Mouse (Mus musculus): ENCODE measurements around the gene Mfap2. TPM values are rescaled to one million over a fixed set of nuclear protein-coding genes. Genes with fewer than 3 reads are reported as not detected.

Gene Mfap2
- polyA plus RNA-seq, 1 experiment from 2014 or later: 20.3 TPM

DNA sequence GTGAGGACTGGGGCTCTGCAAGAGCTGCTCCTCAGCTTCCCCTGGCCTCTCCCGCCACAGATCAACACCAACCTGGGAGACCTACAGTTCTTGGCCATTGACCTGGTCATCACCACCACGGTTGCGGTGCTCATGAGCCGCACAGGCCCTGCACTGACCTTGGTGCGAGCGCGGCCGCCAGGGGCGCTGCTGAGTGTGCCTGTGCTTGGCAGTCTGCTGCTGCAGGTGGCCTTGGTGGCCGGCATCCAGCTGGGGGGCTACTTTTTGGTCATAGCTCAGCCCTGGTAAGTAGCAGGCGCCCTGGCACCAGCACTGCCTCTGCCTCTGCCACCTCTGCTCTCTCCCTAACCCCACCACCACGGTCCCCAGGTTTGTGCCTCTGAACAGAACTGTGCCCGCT is 4.2 kb upstream of the Mfap2 start:
- ATAC-seq (ENCODE audit: low read depth): no peak
- H3K27ac ChIP-seq (ENCODE audit: low read length): no peak overlapping the region
- peaks cover 11% of the 10 kb centered on the region for H3K27me3 ChIP-seq (ENCODE audit: control insufficient read depth, insufficient read depth, low read depth, low read length)
- no peak overlapping the region for H3K9ac ChIP-seq (ENCODE audit: low read depth, low read length)
- no peak overlapping the region for H3K4me3 ChIP-seq (ENCODE audit: low read depth, low read length)
- H3K9me3 ChIP-seq (replicated peaks; ENCODE audit: control insufficient read depth, low read length): no peaks in the 10 kb centered on the region
- H3K4me1 ChIP-seq (ENCODE audit: control insufficient read depth, low read depth, low read length): peaks cover 14% of the 10 kb centered on the region
- 78% methylated on average over 13 of the region's 13 CpGs for WGBS (ENCODE audit: insufficient replicate concordance)
- H3K4me2 ChIP-seq (ENCODE audit: low read depth, low read length): no peak overlapping the region
- peaks cover 4% of the 10 kb centered on the region; the same call in 1 of the 2 replicates for H3K36me3 ChIP-seq (ENCODE audit: control insufficient read depth, insufficient read depth)

DNA sequence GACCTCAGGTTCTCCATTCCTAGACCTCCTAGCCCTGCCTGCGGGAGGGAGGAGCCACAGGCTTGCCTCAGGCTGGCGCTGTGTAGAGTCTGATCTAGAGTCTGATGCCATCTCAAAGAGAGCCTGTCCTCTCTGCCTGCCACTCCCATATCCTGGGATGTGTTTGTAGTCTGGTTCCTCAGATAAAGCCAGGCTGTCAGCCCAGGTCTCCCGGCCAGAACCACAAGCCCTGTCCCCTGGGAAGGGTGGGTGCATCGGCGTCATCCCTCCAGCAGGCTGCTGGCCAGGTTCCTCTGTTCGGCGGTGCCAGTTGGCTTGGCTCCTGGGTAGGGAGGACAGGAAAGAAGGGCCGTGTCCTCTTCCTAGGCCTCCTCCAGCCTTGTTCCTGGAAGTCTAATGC is 2.2 kb upstream of the Mfap2 start:
- H3K36me3 ChIP-seq (ENCODE audit: control insufficient read depth, insufficient read depth): peaks cover 4% of the 10 kb centered on the region; the same call in 1 of the 2 replicates
- H3K4me3 ChIP-seq (ENCODE audit: low read depth, low read length): no peak overlapping the region
- no peak overlapping the region for H3K9ac ChIP-seq (ENCODE audit: low read depth, low read length)
- H3K4me2 ChIP-seq (ENCODE audit: low read depth, low read length): no peak overlapping the region
- peak; percentile 82 for ATAC-seq (ENCODE audit: low read depth)
- H3K27ac ChIP-seq (ENCODE audit: low read length): no peak overlapping the region
- H3K9me3 ChIP-seq (replicated peaks; ENCODE audit: control insufficient read depth, low read length): no peaks in the 10 kb centered on the region
- H3K4me1 ChIP-seq (ENCODE audit: control insufficient read depth, low read depth, low read length): peaks cover 14% of the 10 kb centered on the region
- peaks cover 22% of the 10 kb centered on the region for H3K27me3 ChIP-seq (ENCODE audit: control insufficient read depth, insufficient read depth, low read depth, low read length)
- WGBS (ENCODE audit: insufficient replicate concordance): 28% methylated on average over 8 of the region's 8 CpGs

DNA sequence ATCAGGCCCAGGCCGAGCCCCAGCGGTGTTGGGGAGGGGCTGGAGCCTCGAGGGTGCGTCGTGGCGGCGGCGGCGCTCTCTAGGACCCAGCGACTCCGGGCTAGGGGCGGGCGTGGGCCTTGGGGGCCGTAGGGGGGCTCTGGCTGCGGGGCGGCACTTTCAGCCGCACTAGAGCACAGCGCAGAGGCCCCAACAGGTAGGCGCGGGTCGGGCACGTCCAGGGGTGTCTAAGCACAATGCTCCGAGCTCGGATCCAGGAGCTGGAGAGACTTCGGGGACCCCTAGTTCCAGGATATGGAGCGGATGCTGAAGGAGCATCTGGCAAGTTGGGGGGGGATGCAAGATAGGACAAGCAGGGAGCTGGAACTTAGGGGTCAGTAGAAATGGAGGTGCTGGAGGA is 308 bp downstream of the Mfap2 start:
- Histone ChIP-seq H3K36me3 (ENCODE audit: control insufficient read depth, insufficient read depth) (peaks cover 4% of the 10 kb centered on the region; the same call in 1 of the 2 replicates), H3K27ac (ENCODE audit: low read length) (no peak overlapping the region), H3K4me2 (ENCODE audit: low read depth, low read length) (peak overlapping the region; percentile 46), H3K9ac (ENCODE audit: low read depth, low read length) (peak overlapping the region; percentile 20; the same call in 1 of the 2 replicates), H3K4me3 (ENCODE audit: low read depth, low read length) (peak overlapping the region; percentile 44), H3K27me3 (ENCODE audit: control insufficient read depth, insufficient read depth, low read depth, low read length) (peaks cover 22% of the 10 kb centered on the region), H3K4me1 (ENCODE audit: control insufficient read depth, low read depth, low read length) (peaks cover 14% of the 10 kb centered on the region), H3K9me3 (replicated peaks; ENCODE audit: control insufficient read depth, low read length) (no peaks in the 10 kb centered on the region)
- no peak for ATAC-seq (ENCODE audit: low read depth)
- 4% methylated on average over 26 of the region's 26 CpGs for WGBS (ENCODE audit: insufficient replicate concordance)

DNA sequence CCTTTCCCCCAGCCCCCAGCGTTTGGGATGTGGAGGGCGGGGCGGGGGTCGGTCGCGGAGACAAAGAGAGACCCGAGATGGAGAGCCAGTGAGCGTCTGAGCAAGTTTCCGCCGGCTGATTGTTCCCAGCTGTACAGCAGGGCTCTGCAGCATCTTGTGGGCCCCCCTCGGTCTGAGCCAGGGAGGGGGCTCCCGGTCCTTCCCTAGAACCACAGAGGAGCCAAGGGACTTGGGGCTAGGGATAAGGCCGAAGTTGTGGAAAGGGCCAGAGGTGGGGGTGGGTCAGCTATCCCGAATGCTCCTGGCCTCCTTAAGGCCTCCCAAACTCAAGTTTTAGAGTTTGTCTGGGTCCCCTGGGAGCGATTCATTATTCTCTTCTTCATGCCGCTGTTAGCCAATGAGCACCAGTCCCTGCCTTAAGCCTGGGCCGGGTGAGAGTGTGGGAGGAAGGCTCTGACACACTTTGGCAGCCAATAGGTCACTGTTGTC is 767 bp downstream of the Mfap2 start:
- H3K9me3 ChIP-seq (replicated peaks; ENCODE audit: control insufficient read depth, low read length): no peaks in the 10 kb centered on the region
- H3K4me2 ChIP-seq (ENCODE audit: low read depth, low read length): peak overlapping the region; percentile 46
- peaks cover 4% of the 10 kb centered on the region; the same call in 1 of the 2 replicates for H3K36me3 ChIP-seq (ENCODE audit: control insufficient read depth, insufficient read depth)
- peaks cover 14% of the 10 kb centered on the region for H3K4me1 ChIP-seq (ENCODE audit: control insufficient read depth, low read depth, low read length)
- H3K9ac ChIP-seq (ENCODE audit: low read depth, low read length): no peak overlapping the region; the same call in 1 of the 2 replicates
- WGBS (ENCODE audit: insufficient replicate concordance): 11% methylated on average over 17 of the region's 17 CpGs
- H3K27ac ChIP-seq (ENCODE audit: low read length): no peak overlapping the region
- H3K27me3 ChIP-seq (ENCODE audit: control insufficient read depth, insufficient read depth, low read depth, low read length): peaks cover 22% of the 10 kb centered on the region
- ATAC-seq (ENCODE audit: low read depth): no peak
- peak overlapping the region; percentile 44 for H3K4me3 ChIP-seq (ENCODE audit: low read depth, low read length)

DNA sequence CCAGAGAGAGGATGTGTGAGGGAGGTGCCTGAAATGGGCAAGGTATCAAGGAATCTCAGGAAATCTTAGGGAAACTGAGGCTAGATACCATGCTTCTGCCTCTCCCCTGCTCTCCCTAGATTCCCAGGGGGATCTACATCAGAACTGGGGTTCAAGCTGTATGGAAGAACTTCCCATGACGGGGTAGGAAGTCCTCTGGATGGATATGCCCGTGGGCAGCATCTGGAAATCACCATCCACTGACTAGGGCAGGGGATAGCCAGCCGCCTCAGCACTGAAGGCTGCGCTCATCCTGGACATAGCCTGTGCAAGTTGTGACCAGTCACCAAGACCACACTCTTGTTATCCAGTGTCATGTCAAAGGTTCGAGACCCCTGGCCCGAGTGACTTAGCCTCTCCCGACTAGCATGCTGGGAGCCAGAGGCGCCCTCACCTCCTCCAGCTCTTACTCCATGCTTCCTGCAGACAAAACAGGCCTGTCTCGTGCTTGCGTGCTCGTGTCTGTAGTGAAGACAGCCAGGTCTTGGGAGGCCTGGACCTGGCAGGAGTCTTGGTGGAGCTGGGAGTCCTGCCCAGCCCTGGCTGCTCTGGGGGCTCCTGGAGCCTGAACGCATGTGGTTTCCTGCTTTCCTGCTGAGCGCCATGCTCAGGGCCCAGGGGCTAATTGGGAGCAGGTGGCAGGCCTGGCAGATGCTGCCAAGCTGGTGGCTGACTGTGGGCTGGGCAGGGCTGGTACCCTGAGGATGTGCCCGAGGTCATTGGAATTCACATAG is 1.5 kb downstream of the Mfap2 start:
- ATAC-seq (ENCODE audit: low read depth): no peak

DNA sequence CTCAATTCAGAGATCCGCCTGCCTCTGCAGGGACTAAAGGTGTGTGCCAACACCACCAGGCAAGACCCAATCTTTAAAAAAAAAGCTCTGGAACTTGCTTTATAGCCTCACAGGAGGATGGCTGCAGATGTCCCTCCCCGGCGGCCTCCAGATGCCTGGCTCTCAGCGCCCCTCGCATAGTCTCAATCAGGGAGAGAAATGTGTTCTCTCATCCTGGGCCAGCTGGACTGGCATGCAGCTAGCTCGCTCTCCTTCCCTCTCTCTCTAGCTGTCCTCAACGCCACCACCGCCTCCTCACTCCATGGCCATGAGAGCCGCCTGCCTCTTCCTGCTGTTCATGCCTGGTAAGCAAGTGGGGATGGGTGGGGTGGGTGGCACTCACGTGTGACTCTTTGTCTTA is 2.3 kb downstream of the Mfap2 start:
- Histone ChIP-seq H3K36me3 (ENCODE audit: control insufficient read depth, insufficient read depth) (no peaks in the 10 kb centered on the region), H3K9ac (ENCODE audit: low read depth, low read length) (no peak overlapping the region), H3K4me3 (ENCODE audit: low read depth, low read length) (no peak overlapping the region), H3K27ac (ENCODE audit: low read length) (no peak overlapping the region), H3K4me1 (ENCODE audit: control insufficient read depth, low read depth, low read length) (peaks cover 14% of the 10 kb centered on the region), H3K27me3 (ENCODE audit: control insufficient read depth, insufficient read depth, low read depth, low read length) (peaks cover 22% of the 10 kb centered on the region), H3K4me2 (ENCODE audit: low read depth, low read length) (no peak overlapping the region), H3K9me3 (replicated peaks; ENCODE audit: control insufficient read depth, low read length) (no peaks in the 10 kb centered on the region)
- 70% methylated on average over 10 of the region's 10 CpGs for WGBS (ENCODE audit: insufficient replicate concordance)
- ATAC-seq (ENCODE audit: low read depth): no peak

More for the DNA sequence above, 1.5 kb downstream of the Mfap2 start:
- H3K4me3 ChIP-seq (ENCODE audit: low read depth, low read length): no peak overlapping the region
- no peak overlapping the region for H3K27ac ChIP-seq (ENCODE audit: low read length)
- H3K9ac ChIP-seq (ENCODE audit: low read depth, low read length): no peak overlapping the region
- H3K27me3 ChIP-seq (ENCODE audit: control insufficient read depth, insufficient read depth, low read depth, low read length): peaks cover 22% of the 10 kb centered on the region
- H3K36me3 ChIP-seq (ENCODE audit: control insufficient read depth, insufficient read depth): peaks cover 3% of the 10 kb centered on the region; the same call in 1 of the 2 replicates
- H3K4me2 ChIP-seq (ENCODE audit: low read depth, low read length): no peak overlapping the region
- peaks cover 14% of the 10 kb centered on the region for H3K4me1 ChIP-seq (ENCODE audit: control insufficient read depth, low read depth, low read length)
- no peaks in the 10 kb centered on the region for H3K9me3 ChIP-seq (replicated peaks; ENCODE audit: control insufficient read depth, low read length)
- WGBS (ENCODE audit: insufficient replicate concordance): 62% methylated on average over 14 of the region's 14 CpGs

DNA sequence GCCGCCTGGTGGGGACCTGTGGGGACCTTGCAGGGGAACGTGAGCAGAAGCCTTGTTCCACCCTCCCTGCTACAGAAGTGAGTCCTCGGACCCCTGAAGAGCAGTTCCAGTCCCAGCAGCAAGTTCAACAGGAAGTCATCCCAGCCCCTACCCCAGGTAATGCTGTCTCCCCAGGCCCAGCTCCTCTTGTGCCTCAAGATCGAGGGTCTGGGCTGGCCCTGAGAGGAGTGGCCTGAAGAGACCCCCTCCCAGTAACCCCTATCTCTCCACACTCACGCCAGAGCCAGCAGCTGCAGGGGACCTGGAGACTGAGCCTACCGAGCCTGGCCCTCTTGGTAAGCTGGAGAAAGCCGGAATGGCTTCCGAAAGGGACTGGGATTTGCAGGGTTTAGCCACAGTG is 3.9 kb downstream of the Mfap2 start:
- no peak overlapping the region for H3K4me2 ChIP-seq (ENCODE audit: low read depth, low read length)
- ATAC-seq (ENCODE audit: low read depth): no peak
- whole genome bisulfite sequencing (ENCODE audit: insufficient replicate concordance): 58% methylated on average over 8 of the region's 8 CpGs
- H3K27ac ChIP-seq (ENCODE audit: low read length): no peak overlapping the region
- H3K4me1 ChIP-seq (ENCODE audit: control insufficient read depth, low read depth, low read length): peaks cover 4% of the 10 kb centered on the region
- peaks cover 22% of the 10 kb centered on the region for H3K27me3 ChIP-seq (ENCODE audit: control insufficient read depth, insufficient read depth, low read depth, low read length)
- H3K9ac ChIP-seq (ENCODE audit: low read depth, low read length): no peak overlapping the region
- H3K4me3 ChIP-seq (ENCODE audit: low read depth, low read length): no peak overlapping the region
- no peaks in the 10 kb centered on the region for H3K36me3 ChIP-seq (ENCODE audit: control insufficient read depth, insufficient read depth)
- H3K9me3 ChIP-seq (replicated peaks; ENCODE audit: control insufficient read depth, low read length): no peaks in the 10 kb centered on the region

DNA sequence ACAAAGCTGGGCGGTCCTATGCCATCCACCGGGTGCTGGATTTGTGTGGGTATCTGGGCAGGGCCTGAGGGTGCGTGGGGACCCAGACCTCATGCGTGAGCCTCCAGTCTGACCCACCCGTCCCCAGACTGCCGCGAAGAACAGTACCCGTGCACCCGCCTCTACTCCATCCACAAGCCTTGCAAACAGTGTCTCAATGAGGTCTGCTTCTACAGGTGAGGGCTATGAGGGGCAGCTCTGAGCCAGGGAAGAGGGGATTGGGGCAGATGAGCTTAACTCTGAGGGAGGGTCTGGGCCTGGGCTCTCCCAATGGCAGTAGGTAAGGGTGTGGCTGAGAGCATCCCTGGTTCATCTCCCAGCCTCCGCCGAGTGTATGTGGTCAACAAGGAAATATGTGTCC is 4.6 kb downstream of the Mfap2 start:
- Histone ChIP-seq H3K4me3 (ENCODE audit: low read depth, low read length) (no peak overlapping the region), H3K4me2 (ENCODE audit: low read depth, low read length) (no peak overlapping the region), H3K9me3 (replicated peaks; ENCODE audit: control insufficient read depth, low read length) (no peaks in the 10 kb centered on the region), H3K36me3 (ENCODE audit: control insufficient read depth, insufficient read depth) (no peaks in the 10 kb centered on the region), H3K4me1 (ENCODE audit: control insufficient read depth, low read depth, low read length) (peaks cover 4% of the 10 kb centered on the region), H3K27ac (ENCODE audit: low read length) (no peak overlapping the region), H3K27me3 (ENCODE audit: control insufficient read depth, insufficient read depth, low read depth, low read length) (peaks cover 22% of the 10 kb centered on the region), H3K9ac (ENCODE audit: low read depth, low read length) (no peak overlapping the region)
- no peak for ATAC-seq (ENCODE audit: low read depth)
- 82% methylated on average over 11 of the region's 11 CpGs for WGBS (ENCODE audit: insufficient replicate concordance)

DNA sequence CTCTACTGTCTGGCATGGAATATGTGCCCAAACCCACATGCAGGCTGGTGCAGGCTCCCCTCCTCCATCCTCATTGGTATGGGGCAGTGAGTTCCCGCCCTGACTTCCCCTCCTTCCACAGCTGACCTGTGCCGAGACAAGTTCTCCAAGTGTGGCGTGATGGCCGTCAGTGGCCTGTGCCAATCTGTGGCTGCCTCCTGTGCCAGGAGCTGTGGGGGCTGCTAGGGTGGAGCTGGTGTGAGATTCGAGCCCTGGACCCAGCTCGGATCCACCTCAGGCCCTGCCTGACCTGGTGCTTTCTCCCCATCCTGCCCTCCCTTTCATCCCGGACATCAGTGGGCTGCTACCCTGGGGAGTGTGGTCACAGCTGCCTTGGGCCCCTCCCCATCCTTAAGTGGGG is 5.1 kb downstream of the Mfap2 start:
- peaks cover 17% of the 10 kb centered on the region for H3K27me3 ChIP-seq (ENCODE audit: control insufficient read depth, insufficient read depth, low read depth, low read length)
- H3K4me1 ChIP-seq (ENCODE audit: control insufficient read depth, low read depth, low read length): peaks cover 4% of the 10 kb centered on the region
- no peak overlapping the region for H3K27ac ChIP-seq (ENCODE audit: low read length)
- H3K9ac ChIP-seq (ENCODE audit: low read depth, low read length): no peak overlapping the region
- H3K9me3 ChIP-seq (replicated peaks; ENCODE audit: control insufficient read depth, low read length): no peaks in the 10 kb centered on the region
- 47% methylated on average over 7 of the region's 7 CpGs for WGBS (ENCODE audit: insufficient replicate concordance)
- no peaks in the 10 kb centered on the region for H3K36me3 ChIP-seq (ENCODE audit: control insufficient read depth, insufficient read depth)
- no peak for ATAC-seq (ENCODE audit: low read depth)
- H3K4me2 ChIP-seq (ENCODE audit: low read depth, low read length): no peak overlapping the region
- H3K4me3 ChIP-seq (ENCODE audit: low read depth, low read length): no peak overlapping the region

Data from liver, embryonic 16.5 days (tissue).